Mouse (Mus musculus): ENCODE results near the gene Mtfmt. TPM values are rescaled to one million over a fixed set of nuclear protein-coding genes. Genes with fewer than 3 reads are reported as not detected.

Mtfmt gene
- total and polyA plus RNA-seq, 3 experiments = 8.3 to 27.9 (median 16.0) TPM

DNA sequence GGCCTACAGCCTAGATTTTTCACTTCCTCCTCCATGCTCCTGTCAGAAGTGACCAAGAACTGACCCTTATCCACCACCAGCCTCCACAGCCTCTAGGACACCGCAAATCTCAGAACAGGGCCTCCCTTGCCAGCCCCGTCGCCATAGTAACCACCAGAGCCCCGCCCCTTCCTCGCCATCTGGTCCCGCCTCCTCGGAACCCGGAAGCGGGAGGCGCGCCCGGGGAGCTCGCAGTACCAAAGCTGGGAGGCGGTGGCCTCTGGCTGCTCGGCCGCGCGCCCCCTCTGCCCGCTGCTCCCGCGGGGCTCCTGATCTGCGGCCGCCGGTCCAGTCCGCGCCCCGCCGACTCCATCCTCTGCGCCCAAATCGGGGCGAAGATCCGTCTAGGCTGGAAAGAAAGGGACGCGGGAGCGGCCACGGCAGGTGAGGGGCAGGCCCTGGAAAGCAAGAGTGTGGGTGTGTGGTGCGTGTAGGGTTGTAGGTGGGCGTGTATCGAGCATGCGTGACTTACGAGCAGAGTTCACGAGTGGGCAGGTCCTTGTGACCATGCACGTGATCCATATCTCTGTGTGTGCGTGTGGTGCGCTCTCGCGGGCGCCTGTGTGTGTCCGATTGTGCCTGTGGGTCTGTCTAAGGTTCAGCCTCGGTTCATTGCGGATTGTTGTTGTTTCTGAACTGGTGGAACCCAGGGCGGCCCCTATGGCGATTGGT is 25.3 kb downstream of the Mtfmt start, which contains the start of gene Spg21:
Gene Spg21 (plus strand): TSS at position 216 of the 711 bp plus-strand sequence.
- ATAC-seq (ENCODE audit: extremely low read depth, insufficient number of reproducible peaks, low FRiP score, poor library complexity, severe bottlenecking) (peak; percentile 75), DNase-seq (ENCODE audit: low spot score) (peak; percentile 77)
- Histone ChIP-seq H3K4me3 (ENCODE audit: low read depth, low read length) (peak within 1 kb of the TSS; percentile 97), H3K36me3 (replicated peaks) (peaks cover 19% of the 10 kb centered on the region), H3K27me3 (ENCODE audit: insufficient read depth, low read length) (no peaks in the 10 kb centered on the region; the same call in 1 of the 2 replicates), H3K4me1 (ENCODE audit: insufficient read depth, low read depth, low read length) (peaks cover 34% of the 10 kb centered on the region), H3K9me3 (replicated peaks) (0 out of 2 replicates have a peak, but pooled peaks cover 2% of the 10 kb centered on the region)
- TF ChIP-seq GATA2 (IDR thresholded peaks at IDR 0.05; ENCODE audit: borderline replicate concordance, low read depth, low read length) (no peak), GATA1 (IDR thresholded peaks at IDR 0.05; ENCODE audit: borderline replicate concordance, low read length) (no peak), TAL1 (conservative IDR thresholded peaks at IDR 0.05; ENCODE audit: low read depth, low read length) (no peak), POLR2AphosphoS5 (IDR thresholded peaks at IDR 0.05; ENCODE audit: insufficient replicate concordance, low read depth, low read length) (no peak), CTCF (IDR thresholded peaks at IDR 0.05; ENCODE audit: low read depth, low read length) (no peak)

DNA sequence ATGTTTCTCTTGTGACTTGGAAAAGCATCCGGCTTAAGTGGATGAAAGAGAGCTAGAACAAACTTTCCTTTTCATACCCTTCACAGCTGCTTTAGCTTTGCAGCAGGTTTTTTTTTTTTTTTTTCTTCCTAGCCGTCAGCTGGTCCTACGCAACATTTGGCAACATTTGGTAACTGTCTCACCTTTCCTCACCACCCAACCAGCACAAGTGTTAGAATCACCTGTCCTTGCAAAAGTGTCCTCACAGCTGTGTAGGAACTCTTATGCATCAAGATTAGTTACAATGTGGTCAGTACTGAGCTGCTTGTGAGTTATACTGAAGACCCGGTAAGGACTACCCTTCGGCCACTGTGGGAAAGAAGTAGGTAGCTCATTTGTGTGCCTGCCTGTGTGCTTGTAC is 27.0 kb downstream of the Mtfmt start:
- no peak for TF ChIP-seq GATA2 (IDR thresholded peaks at IDR 0.05; ENCODE audit: borderline replicate concordance, low read depth, low read length)
- TF ChIP-seq CTCF (IDR thresholded peaks at IDR 0.05; ENCODE audit: low read depth, low read length) = no peak
- TF ChIP-seq POLR2AphosphoS5 (IDR thresholded peaks at IDR 0.05; ENCODE audit: insufficient replicate concordance, low read depth, low read length) = no peak
- no peak for TF ChIP-seq TAL1 (conservative IDR thresholded peaks at IDR 0.05; ENCODE audit: low read depth, low read length)
- no peak for TF ChIP-seq GATA1 (IDR thresholded peaks at IDR 0.05; ENCODE audit: borderline replicate concordance, low read length)

DNA sequence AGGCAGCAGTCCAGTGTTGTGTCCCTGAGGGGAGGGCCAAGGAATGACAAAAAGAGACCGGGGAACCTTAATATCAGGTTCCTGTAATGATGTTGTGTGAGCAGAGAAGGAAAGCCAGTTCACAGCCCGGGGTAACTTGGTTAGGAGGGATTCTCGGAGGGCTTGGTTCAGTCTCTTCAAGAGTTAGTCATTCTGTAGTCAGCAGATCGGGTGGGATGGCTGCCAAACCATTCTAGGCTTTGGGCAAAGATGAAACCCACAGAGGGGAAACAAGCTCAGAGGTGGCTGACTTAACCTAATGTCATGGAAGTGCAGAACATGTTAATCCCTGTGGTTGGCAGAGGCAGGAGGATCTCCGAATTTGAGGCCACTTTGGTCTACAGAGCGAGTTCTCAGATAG is 28.6 kb downstream of the Mtfmt start:
- H3K9me3 ChIP-seq (replicated peaks) = 0 out of 2 replicates have a peak, but pooled peaks cover 2% of the 10 kb centered on the region
- no peaks in the 10 kb centered on the region for H3K27me3 ChIP-seq (ENCODE audit: insufficient read depth, low read length)
- peaks cover 43% of the 10 kb centered on the region for H3K36me3 ChIP-seq (replicated peaks)
- no peak overlapping the region for H3K4me3 ChIP-seq (ENCODE audit: low read depth, low read length)
- H3K4me1 ChIP-seq (ENCODE audit: insufficient read depth, low read depth, low read length) = peaks cover 34% of the 10 kb centered on the region
- ATAC-seq (ENCODE audit: extremely low read depth, insufficient number of reproducible peaks, low FRiP score, poor library complexity, severe bottlenecking) (no peak), DNase-seq (ENCODE audit: low spot score) (no peak)
- TF ChIP-seq GATA1 (IDR thresholded peaks at IDR 0.05; ENCODE audit: borderline replicate concordance, low read length) = no peak
- TF ChIP-seq POLR2AphosphoS5 (IDR thresholded peaks at IDR 0.05; ENCODE audit: insufficient replicate concordance, low read depth, low read length) = no peak
- no peak for TF ChIP-seq CTCF (IDR thresholded peaks at IDR 0.05; ENCODE audit: low read depth, low read length)
- TF ChIP-seq GATA2 (IDR thresholded peaks at IDR 0.05; ENCODE audit: borderline replicate concordance, low read depth, low read length) = no peak
- no peak for TF ChIP-seq TAL1 (conservative IDR thresholded peaks at IDR 0.05; ENCODE audit: low read depth, low read length)

More for the DNA sequence above, 27.0 kb downstream of the Mtfmt start:
- DNase-seq (ENCODE audit: low spot score) = no peak
- H3K9me3 ChIP-seq (replicated peaks) = 0 out of 2 replicates have a peak, but pooled peaks cover 2% of the 10 kb centered on the region
- no peak overlapping the region for H3K4me3 ChIP-seq (ENCODE audit: low read depth, low read length)
- H3K36me3 ChIP-seq (replicated peaks) = peaks cover 30% of the 10 kb centered on the region
- H3K4me1 ChIP-seq (ENCODE audit: insufficient read depth, low read depth, low read length) = peaks cover 34% of the 10 kb centered on the region
- no peaks in the 10 kb centered on the region; the same call in 1 of the 2 replicates for H3K27me3 ChIP-seq (ENCODE audit: insufficient read depth, low read length)
- no peak for ATAC-seq (ENCODE audit: extremely low read depth, insufficient number of reproducible peaks, low FRiP score, poor library complexity, severe bottlenecking)

DNA sequence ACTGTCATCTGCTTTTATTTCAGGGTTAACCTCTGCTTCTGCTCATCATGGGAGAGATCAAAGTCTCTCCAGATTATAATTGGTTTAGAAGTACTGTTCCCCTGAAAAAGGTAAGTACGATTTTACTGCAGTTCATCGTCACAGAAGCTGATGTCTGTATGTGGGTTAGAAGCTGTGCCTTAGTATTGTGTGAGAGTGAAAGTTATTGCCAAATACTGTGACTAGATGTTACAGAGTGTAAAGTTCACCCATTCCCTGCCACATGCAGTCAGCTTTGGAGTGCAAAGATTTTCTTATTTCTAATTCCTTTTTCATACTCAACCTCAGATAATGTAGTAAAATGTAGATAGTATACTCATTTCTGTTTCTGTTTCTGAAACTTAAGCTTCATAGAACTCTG is 29.7 kb downstream of the Mtfmt start:
- Histone ChIP-seq H3K9me3 (replicated peaks) (0 out of 2 replicates have a peak, but pooled peaks cover 2% of the 10 kb centered on the region), H3K4me1 (ENCODE audit: insufficient read depth, low read depth, low read length) (peaks cover 30% of the 10 kb centered on the region), H3K27me3 (ENCODE audit: insufficient read depth, low read length) (no peaks in the 10 kb centered on the region), H3K36me3 (replicated peaks) (peaks cover 54% of the 10 kb centered on the region), H3K4me3 (ENCODE audit: low read depth, low read length) (no peak overlapping the region)
- DNase-seq (ENCODE audit: low spot score) (no peak), ATAC-seq (ENCODE audit: extremely low read depth, insufficient number of reproducible peaks, low FRiP score, poor library complexity, severe bottlenecking) (no peak)
- TF ChIP-seq CTCF (IDR thresholded peaks at IDR 0.05; ENCODE audit: low read depth, low read length) = no peak
- TF ChIP-seq POLR2AphosphoS5 (IDR thresholded peaks at IDR 0.05; ENCODE audit: insufficient replicate concordance, low read depth, low read length) = no peak
- no peak for TF ChIP-seq GATA1 (IDR thresholded peaks at IDR 0.05; ENCODE audit: borderline replicate concordance, low read length)
- no peak for TF ChIP-seq TAL1 (conservative IDR thresholded peaks at IDR 0.05; ENCODE audit: low read depth, low read length)
- TF ChIP-seq GATA2 (IDR thresholded peaks at IDR 0.05; ENCODE audit: borderline replicate concordance, low read depth, low read length) = no peak

DNA sequence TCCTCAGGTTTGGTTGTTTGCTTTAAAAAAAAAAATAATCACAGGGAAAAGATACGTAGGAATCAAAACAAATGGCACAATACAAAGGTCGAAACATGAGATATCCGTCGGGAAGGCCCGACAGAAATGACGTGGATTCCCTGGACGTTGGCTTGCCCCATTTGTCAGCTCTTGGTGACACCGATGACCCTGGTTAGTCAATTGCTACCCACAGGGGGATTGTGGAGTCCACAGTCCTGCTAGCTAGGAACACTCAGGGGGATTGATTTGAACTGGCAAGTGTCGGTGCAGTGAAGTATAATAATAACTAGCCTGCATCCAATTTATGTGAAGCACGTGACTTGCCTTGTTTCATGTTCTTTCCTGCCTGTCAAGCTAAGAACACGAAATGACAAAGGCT is 32.1 kb downstream of the Mtfmt start:
- no peak for TF ChIP-seq POLR2AphosphoS5 (IDR thresholded peaks at IDR 0.05; ENCODE audit: insufficient replicate concordance, low read depth, low read length)
- TF ChIP-seq CTCF (IDR thresholded peaks at IDR 0.05; ENCODE audit: low read depth, low read length) = no peak
- TF ChIP-seq GATA1 (IDR thresholded peaks at IDR 0.05; ENCODE audit: borderline replicate concordance, low read length) = no peak
- TF ChIP-seq GATA2 (IDR thresholded peaks at IDR 0.05; ENCODE audit: borderline replicate concordance, low read depth, low read length) = no peak
- no peak for TF ChIP-seq TAL1 (conservative IDR thresholded peaks at IDR 0.05; ENCODE audit: low read depth, low read length)
- Histone ChIP-seq H3K4me1 (ENCODE audit: insufficient read depth, low read depth, low read length) (peaks cover 5% of the 10 kb centered on the region), H3K27me3 (ENCODE audit: insufficient read depth, low read length) (no peaks in the 10 kb centered on the region), H3K9me3 (replicated peaks) (0 out of 2 replicates have a peak, but pooled peaks cover 2% of the 10 kb centered on the region), H3K4me3 (ENCODE audit: low read depth, low read length) (no peak overlapping the region), H3K36me3 (replicated peaks) (peaks cover 70% of the 10 kb centered on the region)
- DNase-seq (ENCODE audit: low spot score) = no peak
- ATAC-seq (ENCODE audit: extremely low read depth, insufficient number of reproducible peaks, low FRiP score, poor library complexity, severe bottlenecking) = no peak

DNA sequence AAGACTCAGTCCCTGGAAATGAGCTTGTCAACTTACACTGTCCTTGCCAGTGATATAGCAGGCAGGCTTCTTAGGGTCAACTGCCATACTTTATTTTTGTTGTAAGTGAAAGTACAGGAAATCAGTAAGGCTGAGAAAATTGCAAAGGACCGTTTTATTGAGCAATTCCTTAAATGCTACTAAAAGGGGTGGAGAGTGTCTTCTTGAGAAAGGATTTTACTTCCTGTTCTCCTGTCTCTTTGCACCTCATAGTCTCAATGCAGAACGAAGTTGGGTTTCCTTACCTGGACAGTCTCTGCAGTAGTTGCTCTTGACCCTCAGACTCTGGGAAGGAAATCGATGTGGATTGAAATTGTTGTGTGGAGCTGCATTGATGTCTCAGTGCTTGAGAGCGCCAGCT is 37.2 kb downstream of the Mtfmt start:
- H3K4me3 ChIP-seq (ENCODE audit: low read depth, low read length) = no peak overlapping the region
- H3K4me1 ChIP-seq (ENCODE audit: insufficient read depth, low read depth, low read length) = no peaks in the 10 kb centered on the region
- ATAC-seq (ENCODE audit: extremely low read depth, insufficient number of reproducible peaks, low FRiP score, poor library complexity, severe bottlenecking) (no peak), DNase-seq (ENCODE audit: low spot score) (no peak)
- H3K36me3 ChIP-seq (replicated peaks) = peaks cover 82% of the 10 kb centered on the region
- no peaks in the 10 kb centered on the region for H3K9me3 ChIP-seq (replicated peaks)
- H3K27me3 ChIP-seq (ENCODE audit: insufficient read depth, low read length) = no peaks in the 10 kb centered on the region
- TF ChIP-seq TAL1 (conservative IDR thresholded peaks at IDR 0.05; ENCODE audit: low read depth, low read length) (no peak), CTCF (IDR thresholded peaks at IDR 0.05; ENCODE audit: low read depth, low read length) (no peak), GATA1 (IDR thresholded peaks at IDR 0.05; ENCODE audit: borderline replicate concordance, low read length) (no peak), POLR2AphosphoS5 (IDR thresholded peaks at IDR 0.05; ENCODE audit: insufficient replicate concordance, low read depth, low read length) (no peak), GATA2 (IDR thresholded peaks at IDR 0.05; ENCODE audit: borderline replicate concordance, low read depth, low read length) (no peak)
